ENCODE assay signal across 23 mouse cellular contexts in the genomic region with DNA sequence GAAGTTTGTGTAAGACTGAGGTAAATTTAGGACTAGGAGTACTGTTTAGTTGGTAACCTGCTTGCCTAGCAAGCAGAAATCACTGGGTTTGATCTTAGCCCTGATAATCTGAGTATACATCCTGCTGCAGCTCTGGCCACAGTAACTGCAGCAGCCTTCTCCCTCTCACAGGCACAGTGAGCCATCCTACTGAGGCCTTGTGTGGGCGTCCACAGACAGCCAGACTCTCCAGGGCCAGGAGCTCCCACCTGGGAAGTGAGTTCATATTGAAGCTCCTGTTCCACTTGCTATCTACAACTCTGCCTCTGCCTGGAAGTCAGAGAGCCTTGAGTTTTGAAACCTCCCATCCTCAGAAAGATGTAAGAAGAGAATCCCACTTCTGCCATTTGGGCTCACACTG. TPM values are rescaled to one million over a fixed set of nuclear protein-coding genes. Genes with fewer than 3 reads are reported as not detected.
"Had no signal": no experiment of that assay in that cellular context is flagged by ENCODE, and none has a peak within 500 bp of the region (broad histone marks: within the 10 kb centered on the region; RNA-seq: fewer than 3 reads in every experiment).

No protein-coding gene starts in this region.

- H3K27me3 ChIP-seq: intestine, embryonic 15.5 days; kidney, embryonic 15.5 days; limb, embryonic 12.5 days; limb, embryonic 15.5 days; lung, embryonic 15.5 days; megakaryocyte, embryonic 14.5 days; midbrain, embryonic 13.5 days had no signal

- DNase-seq: kidney, adult 11 months; kidney, adult 8-10 months; kidney, postnatal 10 days; kidney, postnatal 36 days; layer of hippocampus, postnatal 36 days; left cerebral cortex, postnatal 4 days; liver, postnatal 0 days; lung, postnatal 10 days; lung, postnatal 36 days; thymus, adult 2 months; thymus, postnatal 14 days; thymus, postnatal 4 days had no signal

- ATAC-seq: intestine, embryonic 15.5 days; liver, postnatal 0 days; midbrain, embryonic 13.5 days had no signal

- H3K4me2 ChIP-seq: intestine, embryonic 15.5 days; kidney, embryonic 15.5 days; limb, embryonic 12.5 days; limb, embryonic 15.5 days; liver, embryonic 11.5 days; lung, embryonic 15.5 days; midbrain, embryonic 13.5 days had no signal

- H3K9me3 ChIP-seq: intestine, embryonic 15.5 days; kidney, embryonic 15.5 days; limb, embryonic 12.5 days; limb, embryonic 15.5 days; lung, embryonic 15.5 days; megakaryocyte, embryonic 14.5 days; midbrain, embryonic 10.5 days; midbrain, embryonic 13.5 days had no signal

- H3K4me3 ChIP-seq: intestine, embryonic 15.5 days; kidney, embryonic 15.5 days; limb, embryonic 12.5 days; limb, embryonic 15.5 days; lung, embryonic 15.5 days; megakaryocyte, embryonic 14.5 days; midbrain, embryonic 10.5 days; midbrain, embryonic 13.5 days had no signal

- H3K9ac ChIP-seq: intestine, embryonic 15.5 days; kidney, embryonic 15.5 days; limb, embryonic 12.5 days; limb, embryonic 15.5 days; liver, embryonic 14.5 days; liver, postnatal 0 days; lung, embryonic 15.5 days; midbrain, embryonic 13.5 days had no signal

- H3K27ac ChIP-seq: intestine, embryonic 15.5 days; kidney, embryonic 15.5 days; limb, embryonic 12.5 days; limb, embryonic 15.5 days; liver, embryonic 14.5 days; lung, embryonic 15.5 days; midbrain, embryonic 10.5 days; midbrain, embryonic 13.5 days had no signal

- H3K36me3 ChIP-seq: intestine, embryonic 15.5 days; kidney, embryonic 15.5 days; limb, embryonic 12.5 days; limb, embryonic 15.5 days; lung, embryonic 15.5 days; midbrain, embryonic 10.5 days; midbrain, embryonic 13.5 days had no signal

- H3K4me1 ChIP-seq: intestine, embryonic 15.5 days; limb, embryonic 12.5 days; limb, embryonic 15.5 days; lung, embryonic 15.5 days; megakaryocyte, embryonic 14.5 days; midbrain, embryonic 10.5 days; midbrain, embryonic 13.5 days had no signal

RNA-seq across cellular contexts. Expression of gene Sptssb, which starts 24.0 kb away (rescaled TPM):
- polyA plus RNA-seq: limb, embryonic 12.5 days; spleen, adult 2 months had no signal
